Mouse (Mus musculus): ENCODE results near the gene Ralgapa2. TPM values are rescaled to one million over a fixed set of nuclear protein-coding genes. Genes with fewer than 3 reads are reported as not detected.
A peak's percentile ranks its signal among the peaks of the same experiment; 100 is the strongest.

Gene Ralgapa2
- polyA plus RNA-seq, 1 experiment: 0.01 TPM

DNA sequence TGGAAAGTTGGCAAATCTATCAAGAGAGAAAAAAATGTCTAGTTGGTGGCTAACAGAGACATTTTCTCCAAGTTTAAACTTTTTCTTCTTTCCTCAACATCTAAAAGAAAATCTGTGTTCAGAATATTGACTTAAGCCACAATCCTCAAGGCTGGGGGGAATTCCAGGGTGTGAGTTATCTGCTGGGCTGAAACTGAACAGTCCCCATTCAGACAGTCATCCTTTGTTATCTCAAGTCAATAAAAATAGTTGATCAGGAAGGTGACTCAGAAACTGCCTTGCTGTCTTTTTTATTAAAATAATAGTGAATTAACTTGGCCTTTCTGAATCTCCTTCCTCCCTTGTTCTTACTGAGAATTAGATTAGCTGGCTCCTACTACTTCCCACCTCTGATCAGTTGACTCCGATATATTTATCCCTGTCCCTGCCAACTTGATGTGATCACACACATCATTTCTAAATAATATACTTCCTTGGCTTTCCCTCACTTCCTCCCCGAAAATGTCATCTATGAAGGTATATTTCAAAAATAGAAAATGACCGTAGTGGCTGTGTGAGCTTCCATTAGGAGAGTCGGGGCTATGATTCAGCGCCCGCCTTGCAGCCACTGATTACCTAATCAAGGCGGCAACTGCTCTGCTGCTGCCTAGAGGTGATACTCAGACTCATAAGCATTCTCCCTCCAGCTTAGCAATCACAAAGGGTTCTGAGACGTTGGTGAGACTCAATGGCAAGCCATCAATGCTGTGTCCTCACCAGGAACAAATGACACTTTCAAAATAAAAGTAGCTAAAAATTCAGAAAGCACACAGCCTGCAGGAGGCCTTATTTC lies 21.2 kb upstream of the Ralgapa2 start:
- Histone ChIP-seq H3K27me3 (ENCODE audit: control insufficient read depth) (no peaks in the 10 kb centered on the region), H3K4me1 (ENCODE audit: control insufficient read depth) (peaks cover 5% of the 10 kb centered on the region), H3K36me3 (ENCODE audit: control insufficient read depth) (no peaks in the 10 kb centered on the region), H3K9me3 (ENCODE audit: control insufficient read depth, low read length) (no peaks in the 10 kb centered on the region), H3K4me3 (replicated peaks) (no peak overlapping the region)
- TF ChIP-seq TAL1 (IDR thresholded peaks at IDR 0.05; ENCODE audit: low read length) (no peak), GATA1 (IDR thresholded peaks at IDR 0.05; ENCODE audit: low read length) (no peak)

DNA sequence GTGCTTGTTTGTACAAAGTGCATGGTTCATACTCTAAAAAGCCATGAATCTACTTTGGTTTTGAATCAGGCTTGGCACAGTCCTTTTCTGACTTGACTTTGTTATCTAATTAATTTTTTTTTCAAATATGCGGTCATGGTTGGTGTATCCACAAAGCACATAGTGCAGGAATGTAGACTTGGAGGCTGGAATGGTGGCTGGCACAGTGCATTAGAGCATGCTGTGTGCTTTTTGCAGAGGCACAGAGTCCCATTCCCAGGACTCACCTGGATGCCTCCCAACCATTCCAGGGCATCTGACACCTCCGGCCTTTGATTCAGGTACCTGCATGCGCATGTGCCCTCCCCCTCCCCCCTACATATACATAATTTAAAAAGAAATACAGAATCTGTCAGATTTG lies 20.3 kb upstream of the Ralgapa2 start:
- TF ChIP-seq TAL1 (IDR thresholded peaks at IDR 0.05; ENCODE audit: low read length) (no peak), GATA1 (IDR thresholded peaks at IDR 0.05; ENCODE audit: low read length) (no peak)
- Histone ChIP-seq H3K9me3 (ENCODE audit: control insufficient read depth, low read length) (no peaks in the 10 kb centered on the region), H3K4me1 (ENCODE audit: control insufficient read depth) (peaks cover 3% of the 10 kb centered on the region), H3K36me3 (ENCODE audit: control insufficient read depth) (no peaks in the 10 kb centered on the region), H3K27me3 (ENCODE audit: control insufficient read depth) (no peaks in the 10 kb centered on the region), H3K4me3 (replicated peaks) (no peak overlapping the region)

DNA sequence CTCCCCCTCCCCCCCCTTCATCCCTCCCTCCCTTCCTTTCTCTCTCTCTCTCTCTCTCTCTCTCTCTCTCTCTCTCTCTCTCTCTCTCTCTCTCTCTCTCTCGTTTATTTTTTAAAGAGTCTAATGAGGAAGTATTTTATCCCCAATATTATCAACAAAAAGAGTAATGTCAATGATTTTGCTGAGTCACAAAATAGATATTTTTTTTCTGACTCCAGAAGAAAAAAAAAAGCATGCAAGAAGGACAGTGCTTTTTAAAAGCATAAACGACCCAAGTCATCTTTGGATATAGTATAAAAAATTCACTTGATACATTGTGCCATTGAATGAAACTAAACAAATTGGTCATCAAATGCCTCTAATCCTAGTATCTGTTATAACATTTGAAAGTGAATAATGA lies 13.3 kb upstream of the Ralgapa2 start:
- Histone ChIP-seq H3K4me3 (replicated peaks) (no peak overlapping the region), H3K9me3 (ENCODE audit: control insufficient read depth, low read length) (no peaks in the 10 kb centered on the region), H3K27me3 (ENCODE audit: control insufficient read depth) (no peaks in the 10 kb centered on the region), H3K36me3 (ENCODE audit: control insufficient read depth) (no peaks in the 10 kb centered on the region), H3K4me1 (ENCODE audit: control insufficient read depth) (no peaks in the 10 kb centered on the region)
- no peak for TF ChIP-seq GATA1 (IDR thresholded peaks at IDR 0.05; ENCODE audit: low read length)
- TF ChIP-seq TAL1 (IDR thresholded peaks at IDR 0.05; ENCODE audit: low read length): no peak

DNA sequence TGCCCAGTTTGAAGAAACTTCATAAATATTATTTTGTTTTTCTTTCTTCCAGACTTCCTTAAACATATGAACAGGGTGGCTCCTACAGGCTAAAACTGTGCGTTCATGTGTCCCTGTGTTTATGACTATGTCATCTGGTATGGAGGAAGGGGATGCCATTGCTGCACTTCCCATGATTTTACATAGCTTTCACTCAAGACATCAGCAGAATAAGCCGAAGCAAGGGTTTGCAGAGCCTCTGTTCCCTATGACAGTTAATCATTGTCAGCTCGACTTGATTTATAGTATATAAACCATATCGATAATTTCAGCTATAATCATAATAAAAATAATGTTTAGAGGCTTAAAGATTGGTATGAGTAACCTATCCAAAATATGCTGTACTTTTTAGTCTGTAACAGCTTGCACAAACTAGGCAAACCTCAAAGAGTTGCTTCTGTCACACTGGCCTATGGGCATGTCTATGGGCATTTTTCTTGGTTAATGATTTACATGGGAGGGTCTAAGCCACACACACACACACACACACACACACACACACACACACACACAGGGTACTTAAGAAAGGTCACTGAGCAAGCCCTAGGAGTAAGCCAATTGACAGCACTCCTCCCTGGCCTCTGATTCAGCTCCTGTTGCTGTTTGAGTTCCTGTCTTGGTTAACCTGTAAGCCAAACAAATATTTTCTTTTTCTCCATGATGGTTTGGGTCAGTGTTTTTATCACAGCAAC lies 12.7 kb upstream of the Ralgapa2 start:
- Histone ChIP-seq H3K4me3 (replicated peaks) (no peak overlapping the region), H3K9me3 (ENCODE audit: control insufficient read depth, low read length) (no peaks in the 10 kb centered on the region), H3K27me3 (ENCODE audit: control insufficient read depth) (no peaks in the 10 kb centered on the region), H3K4me1 (ENCODE audit: control insufficient read depth) (no peaks in the 10 kb centered on the region), H3K36me3 (ENCODE audit: control insufficient read depth) (no peaks in the 10 kb centered on the region)
- no peak for TF ChIP-seq TAL1 (IDR thresholded peaks at IDR 0.05; ENCODE audit: low read length)
- no peak for TF ChIP-seq GATA1 (IDR thresholded peaks at IDR 0.05; ENCODE audit: low read length)

DNA sequence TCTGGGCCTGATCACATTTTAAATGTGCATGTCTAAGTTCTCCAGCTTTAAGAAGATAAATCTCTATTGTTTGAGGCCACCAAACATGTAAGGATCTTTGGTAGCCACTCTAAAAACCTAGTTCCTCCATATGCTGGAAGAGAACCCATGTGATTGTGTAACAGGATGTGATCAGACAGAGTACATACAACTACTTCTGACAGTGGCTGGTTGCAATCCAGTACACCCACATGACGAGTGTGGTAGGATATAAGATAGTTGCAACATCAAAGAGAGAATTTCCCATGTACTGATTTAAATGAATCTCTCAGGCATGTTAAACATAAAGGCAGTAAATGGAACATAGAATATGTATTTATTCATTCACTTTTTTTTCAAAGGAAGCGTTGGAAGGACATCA lies 4.8 kb upstream of the Ralgapa2 start:
- no peaks in the 10 kb centered on the region for H3K27me3 ChIP-seq (ENCODE audit: control insufficient read depth)
- no peaks in the 10 kb centered on the region for H3K36me3 ChIP-seq (ENCODE audit: control insufficient read depth)
- H3K9me3 ChIP-seq (ENCODE audit: control insufficient read depth, low read length): no peaks in the 10 kb centered on the region
- TF ChIP-seq GATA1 (IDR thresholded peaks at IDR 0.05; ENCODE audit: low read length) (no peak), TAL1 (IDR thresholded peaks at IDR 0.05; ENCODE audit: low read length) (no peak)
- H3K4me3 ChIP-seq (replicated peaks): no peak overlapping the region
- peaks cover 5% of the 10 kb centered on the region for H3K4me1 ChIP-seq (ENCODE audit: control insufficient read depth)

DNA sequence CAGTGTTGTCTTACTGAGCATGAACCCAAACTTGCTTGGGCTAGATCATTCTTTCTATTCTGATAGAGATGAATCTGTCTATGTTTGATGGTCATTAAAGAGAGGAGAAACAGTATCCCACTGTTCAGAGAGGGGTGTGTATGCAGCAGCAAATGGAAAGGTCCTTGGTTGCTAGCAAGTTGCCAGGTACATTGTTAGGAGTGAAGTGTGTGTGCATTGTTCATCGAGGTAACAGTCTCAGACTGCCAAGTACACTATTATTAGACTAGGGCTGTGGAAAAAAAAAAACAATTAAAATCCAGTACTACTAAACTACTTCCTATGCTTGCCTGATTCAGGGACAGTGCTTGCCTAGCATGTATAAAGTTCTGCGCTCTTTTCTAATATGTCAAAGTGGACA lies 2.9 kb upstream of the Ralgapa2 start:
- Histone ChIP-seq H3K36me3 (ENCODE audit: control insufficient read depth) (no peaks in the 10 kb centered on the region), H3K4me1 (ENCODE audit: control insufficient read depth) (peaks cover 18% of the 10 kb centered on the region), H3K9me3 (ENCODE audit: control insufficient read depth, low read length) (no peaks in the 10 kb centered on the region), H3K27me3 (ENCODE audit: control insufficient read depth) (no peaks in the 10 kb centered on the region), H3K4me3 (replicated peaks) (no peak overlapping the region)
- TF ChIP-seq TAL1 (IDR thresholded peaks at IDR 0.05; ENCODE audit: low read length) (no peak), GATA1 (IDR thresholded peaks at IDR 0.05; ENCODE audit: low read length) (no peak)

DNA sequence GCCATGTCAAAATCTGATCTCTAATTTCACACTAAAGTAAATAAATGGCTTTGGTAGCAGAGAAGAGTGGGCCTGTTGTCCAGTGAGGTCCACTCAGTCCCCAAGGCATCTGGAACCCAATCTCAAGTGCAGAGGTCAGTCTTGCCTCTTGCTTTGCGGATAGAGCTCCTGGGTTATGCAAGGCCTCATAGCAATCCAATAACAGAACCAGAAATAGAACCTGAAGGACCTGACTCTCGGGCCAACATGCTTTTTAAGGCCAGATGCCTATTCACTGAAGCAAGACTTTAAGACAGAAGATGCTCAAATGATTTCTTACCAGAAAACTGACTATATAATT lies 407 bp upstream of the Ralgapa2 start:
- Histone ChIP-seq H3K4me3 (replicated peaks) (peak overlapping the region; percentile 92), H3K27me3 (ENCODE audit: control insufficient read depth) (no peaks in the 10 kb centered on the region), H3K4me1 (ENCODE audit: control insufficient read depth) (peaks cover 22% of the 10 kb centered on the region), H3K9me3 (ENCODE audit: control insufficient read depth, low read length) (no peaks in the 10 kb centered on the region), H3K36me3 (ENCODE audit: control insufficient read depth) (no peaks in the 10 kb centered on the region)
- TF ChIP-seq GATA1 (IDR thresholded peaks at IDR 0.05; ENCODE audit: low read length) (no peak), TAL1 (IDR thresholded peaks at IDR 0.05; ENCODE audit: low read length) (no peak)

DNA sequence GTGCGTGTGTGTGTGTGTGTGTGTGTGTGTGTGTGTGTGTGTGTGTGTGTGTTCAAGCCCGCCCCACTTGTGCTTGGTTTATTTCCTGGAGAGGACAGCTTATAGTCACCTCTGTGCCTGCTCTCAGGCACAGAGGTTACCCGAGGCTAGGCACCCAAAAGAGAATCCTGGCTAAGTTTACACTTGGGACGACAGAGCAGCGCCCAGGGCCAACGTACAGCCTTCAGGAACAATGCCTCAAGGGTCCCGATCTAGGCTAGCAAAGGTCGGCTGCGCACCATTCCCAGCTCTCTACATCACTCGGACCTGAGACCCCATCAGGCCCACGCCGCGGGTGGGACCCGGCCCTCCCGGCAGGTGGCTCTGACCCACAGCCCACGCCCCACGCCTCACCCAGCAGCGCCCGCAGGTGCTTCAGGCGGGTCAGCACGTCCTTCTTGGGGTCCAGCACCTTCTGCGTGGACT lies 711 bp downstream of the Ralgapa2 start:
- TF ChIP-seq TAL1 (IDR thresholded peaks at IDR 0.05; ENCODE audit: low read length): no peak
- no peak for TF ChIP-seq GATA1 (IDR thresholded peaks at IDR 0.05; ENCODE audit: low read length)
- Histone ChIP-seq H3K9me3 (ENCODE audit: control insufficient read depth, low read length) (no peaks in the 10 kb centered on the region), H3K27me3 (ENCODE audit: control insufficient read depth) (no peaks in the 10 kb centered on the region), H3K36me3 (ENCODE audit: control insufficient read depth) (no peaks in the 10 kb centered on the region), H3K4me1 (ENCODE audit: control insufficient read depth) (peaks cover 22% of the 10 kb centered on the region), H3K4me3 (replicated peaks) (peak overlapping the region; percentile 92)

DNA sequence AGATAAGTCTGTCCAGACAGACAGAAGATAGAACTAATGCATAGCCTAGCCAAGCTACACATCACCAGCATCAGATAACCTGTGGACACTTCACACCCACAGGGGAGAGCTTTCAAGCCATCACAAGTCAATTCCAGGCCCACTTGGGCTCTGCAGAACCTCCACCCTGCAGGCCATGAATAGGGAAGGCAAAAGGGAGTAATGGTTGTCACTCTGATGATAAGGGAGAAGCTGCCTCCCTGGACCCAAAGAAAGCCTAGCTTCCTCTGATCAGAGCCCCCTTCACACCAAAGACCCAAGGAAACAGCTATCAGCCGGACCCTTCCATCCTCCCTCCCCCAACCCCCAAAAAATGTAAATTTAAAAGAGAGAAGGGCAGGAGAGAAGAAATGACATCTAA lies 1.4 kb downstream of the Ralgapa2 start:
- Histone ChIP-seq H3K27me3 (ENCODE audit: control insufficient read depth) (no peaks in the 10 kb centered on the region), H3K36me3 (ENCODE audit: control insufficient read depth) (no peaks in the 10 kb centered on the region), H3K4me1 (ENCODE audit: control insufficient read depth) (peaks cover 22% of the 10 kb centered on the region), H3K9me3 (ENCODE audit: control insufficient read depth, low read length) (no peaks in the 10 kb centered on the region), H3K4me3 (replicated peaks) (peak overlapping the region; percentile 92)
- TF ChIP-seq GATA1 (IDR thresholded peaks at IDR 0.05; ENCODE audit: low read length): no peak

All from erythroblast, embryonic 14.5 days (primary cell).